Mouse (Mus musculus) frontal cortex, adult 2 months (tissue): Measurements from ENCODE around the gene Arhgef25. TPM values are rescaled to one million over a fixed set of nuclear protein-coding genes. Genes with fewer than 3 reads are reported as not detected.
"Not testable (repeated sequence)": the region's sequence is repeated elsewhere in the genome, so short reads cannot be mapped to it uniquely, and the experiment has no call there.

Experiments
- DNase-seq, 2 experiments: peaks; one replicate each; pipeline ENCODE4 v3.0.0; 2022; ENCODE audit warnings: low spot score in 1 of 2; ENCODE audit errors: extremely low spot score in 1 of 2
- polyA plus RNA-seq: library from polyadenylated mRNA; depleted of rRNA; stranded (reverse); fragments of >200 nt; gene quantifications from 2 replicates; pipeline ENCODE4 v1.2.3, GENCODE M21; 2012

Gene Arhgef25
- polyA plus RNA-seq, 1 experiment, result 198 TPM

GRCm38 (mm10) chr10:127208921-127209320 lies 19.0 kb upstream of the Arhgef25 start:
- peak in 1 of 2 experiments; percentile 75 for DNase-seq

GRCm38 (mm10) chr10:127205373-127205772 lies 15.5 kb upstream of the Arhgef25 start:
- DNase-seq, result no peak

- DNase-seq, result no peak
Observed at GRCm38 (mm10) chr10:127204589-127204988, 14.7 kb upstream of the Arhgef25 start.

GRCm38 (mm10) chr10:127203106-127203505 lies 13.2 kb upstream of the Arhgef25 start:
- DNase-seq, result no peak

- no peak for DNase-seq
Observed at GRCm38 (mm10) chr10:127200279-127200678, 10.4 kb upstream of the Arhgef25 start.

GRCm38 (mm10) chr10:127199474-127199873 lies 9.6 kb upstream of the Arhgef25 start:
- no peak for DNase-seq

GRCm38 (mm10) chr10:127199068-127199467 lies 9.2 kb upstream of the Arhgef25 start:
- no peak for DNase-seq

- DNase-seq, result no peak
Observed at GRCm38 (mm10) chr10:127198492-127198891, 8.6 kb upstream of the Arhgef25 start.

GRCm38 (mm10) chr10:127197505-127198110 lies 7.7 kb upstream of the Arhgef25 start:
- DNase-seq, result no peak

GRCm38 (mm10) chr10:127197104-127197503 lies 7.2 kb upstream of the Arhgef25 start:
- DNase-seq, result no peak

GRCm38 (mm10) chr10:127196392-127196791 lies 6.5 kb upstream of the Arhgef25 start:
- peak; percentile 76 to 78 for DNase-seq

GRCm38 (mm10) chr10:127195328-127196129 lies 5.6 kb upstream of the Arhgef25 start, which contains the start of gene Dtx3:
TSS of gene Dtx3 (minus strand) at chr10:127195728.
- DNase-seq, result no peak

- no peak for DNase-seq
Observed at GRCm38 (mm10) chr10:127194428-127195327, 4.8 kb upstream of the Arhgef25 start.

GRCm38 (mm10) chr10:127193011-127193410 lies 3.1 kb upstream of the Arhgef25 start:
- DNase-seq, result no peak

- DNase-seq, result not testable (repeated sequence)
Observed at GRCm38 (mm10) chr10:127192057-127192328, 2.1 kb upstream of the Arhgef25 start.

- DNase-seq, result no peak
Observed at GRCm38 (mm10) chr10:127191191-127192056, 1.5 kb upstream of the Arhgef25 start.

- no peak for DNase-seq
Observed at GRCm38 (mm10) chr10:127190398-127191190, 711 bp upstream of the Arhgef25 start.

- no peak for DNase-seq
Observed at GRCm38 (mm10) chr10:127189116-127189650, 700 bp downstream of the Arhgef25 start.

GRCm38 (mm10) chr10:127188465-127189115 lies 1.3 kb downstream of the Arhgef25 start:
- DNase-seq, result no peak
